Mouse (Mus musculus): ENCODE measurements around the gene Ninl. TPM values are rescaled to one million over a fixed set of nuclear protein-coding genes. Genes with fewer than 3 reads are reported as not detected.
A peak's percentile ranks its signal among the peaks of the same experiment; 100 is the strongest.

Ninl gene
- total RNA-seq, 2 experiments from 2014 or later, result 5.2 to 5.8 TPM

- intact Hi-C loops (cut with DNase I), result loop anchor here (5.0 to 10.0 kb wide), 4 partner anchors 79 to 397 kb away; partner anchors contain the start of gene Apmap
Observed at GRCm38 (mm10) chr2:151001619-151002175, 37.5 kb downstream of the Ninl start.

GRCm38 (mm10) chr2:151000402-151001178, 38.6 kb downstream of the Ninl start:
- intact Hi-C loops (cut with DNase I), result loop anchor here (5.0 to 10.0 kb wide), 4 partner anchors 78 to 396 kb away; partner anchors contain the start of gene Apmap
- DNase-seq (ENCODE audit: low spot score in 2 of 2), result peak; percentile 72 to 86

More at GRCm38 (mm10) chr2:151001619-151002175, 37.5 kb downstream of the Ninl start:
- DNase-seq (ENCODE audit: low spot score in 2 of 2), result no peak

- intact Hi-C loops (cut with DNase I), result no loop called here
- no peak for DNase-seq (ENCODE audit: low spot score in 2 of 2)
Observed at GRCm38 (mm10) chr2:150999021-150999420, 40.2 kb downstream of the Ninl start.

- intact Hi-C loops (cut with DNase I), result no loop called here
- DNase-seq (ENCODE audit: low spot score in 2 of 2), result peak in 1 of 2 experiments; percentile 47
Observed at GRCm38 (mm10) chr2:150997618-150998017, 41.6 kb downstream of the Ninl start.

- DNase-seq (ENCODE audit: low spot score in 2 of 2), result no peak
- intact Hi-C loops (cut with DNase I), result no loop called here
Observed at GRCm38 (mm10) chr2:150995324-150995723, 43.9 kb downstream of the Ninl start.

- intact Hi-C loops (cut with DNase I), result no loop called here
- DNase-seq (ENCODE audit: low spot score in 2 of 2), result no peak
Observed at GRCm38 (mm10) chr2:150991050-150991449, 48.1 kb downstream of the Ninl start.

- no peak for DNase-seq (ENCODE audit: low spot score in 2 of 2)
- intact Hi-C loops (cut with DNase I), result no loop called here
Observed at GRCm38 (mm10) chr2:150990506-150990905, 48.7 kb downstream of the Ninl start.

GRCm38 (mm10) chr2:150985359-150985758, 53.8 kb downstream of the Ninl start:
- DNase-seq (ENCODE audit: low spot score in 2 of 2), result no peak
- intact Hi-C loops (cut with DNase I), result no loop called here

- intact Hi-C loops (cut with DNase I), result no loop called here
- DNase-seq (ENCODE audit: low spot score in 2 of 2), result no peak
Observed at GRCm38 (mm10) chr2:150982051-150982450, 57.1 kb downstream of the Ninl start.

GRCm38 (mm10) chr2:150981524-150981923, 57.7 kb downstream of the Ninl start:
- intact Hi-C loops (cut with DNase I), result no loop called here
- no peak for DNase-seq (ENCODE audit: low spot score in 2 of 2)

- intact Hi-C loops (cut with DNase I), result no loop called here
- no peak for DNase-seq (ENCODE audit: low spot score in 2 of 2)
Observed at GRCm38 (mm10) chr2:150979861-150980620, 59.1 kb downstream of the Ninl start.

- DNase-seq (ENCODE audit: low spot score in 2 of 2), result no peak
- intact Hi-C loops (cut with DNase I), result no loop called here
Observed at GRCm38 (mm10) chr2:150978791-150979190, 60.4 kb downstream of the Ninl start.

GRCm38 (mm10) chr2:150977676-150978075, 61.5 kb downstream of the Ninl start:
- DNase-seq (ENCODE audit: low spot score in 2 of 2), result no peak
- intact Hi-C loops (cut with DNase I), result no loop called here

GRCm38 (mm10) chr2:150976871-150977270, 62.3 kb downstream of the Ninl start:
- intact Hi-C loops (cut with DNase I), result no loop called here
- no peak for DNase-seq (ENCODE audit: low spot score in 2 of 2)

GRCm38 (mm10) chr2:150973401-150974115, 65.6 kb downstream of the Ninl start:
- DNase-seq (ENCODE audit: low spot score in 2 of 2), result no peak
- intact Hi-C loops (cut with DNase I), result no loop called here

- no peak for DNase-seq (ENCODE audit: low spot score in 2 of 2)
- intact Hi-C loops (cut with DNase I), result no loop called here
Observed at GRCm38 (mm10) chr2:150972681-150973080, 66.5 kb downstream of the Ninl start.

GRCm38 (mm10) chr2:150971856-150972255, 67.3 kb downstream of the Ninl start:
- DNase-seq (ENCODE audit: low spot score in 2 of 2), result no peak
- intact Hi-C loops (cut with DNase I), result no loop called here

- no peak for DNase-seq (ENCODE audit: low spot score in 2 of 2)
- intact Hi-C loops (cut with DNase I), result no loop called here
Observed at GRCm38 (mm10) chr2:150969231-150969630, 70.0 kb downstream of the Ninl start.

- no peak for DNase-seq (ENCODE audit: low spot score in 2 of 2)
- intact Hi-C loops (cut with DNase I), result no loop called here
Observed at GRCm38 (mm10) chr2:150967491-150967890, 71.7 kb downstream of the Ninl start.

GRCm38 (mm10) chr2:150965951-150966350, 73.2 kb downstream of the Ninl start:
- DNase-seq (ENCODE audit: low spot score in 2 of 2), result no peak
- intact Hi-C loops (cut with DNase I), result no loop called here

All from left cerebral cortex, postnatal 14 days (tissue).